Comparison of ENCODE assay signal across 22 mouse cellular contexts in genomic region chr2:170549146-170549545, GRCm38 (mm10). TPM values are rescaled to one million over a fixed set of nuclear protein-coding genes. Genes with fewer than 3 reads are reported as not detected.
DNase-seq lines count a peak whose midpoint lies in the region; ATAC-seq and TF ChIP-seq lines count a peak whose summit lies in the region.
"Had no signal": no experiment of that assay in that cellular context is flagged by ENCODE, and none has a peak within 500 bp of the region (broad histone marks: within the 10 kb centered on the region; RNA-seq: fewer than 3 reads in every experiment).

No protein-coding gene starts in this region.

- no peak overlapping the region for H3K4me2 ChIP-seq in hindbrain, embryonic 11.5 days (replicated peaks; ENCODE audit: low read depth, low read length)
- H3K4me2 ChIP-seq: embryonic facial prominence, embryonic 13.5 days; heart, embryonic 11.5 days; heart, embryonic 15.5 days; hindbrain, embryonic 14.5 days had no signal

- no peak overlapping the region for H3K4me3 ChIP-seq in hindbrain, embryonic 11.5 days (ENCODE audit: low read depth, low read length)
- H3K4me3 ChIP-seq: embryonic facial prominence, embryonic 13.5 days; heart, adult 2 months; heart, embryonic 15.5 days had no signal

- no peaks in the 10 kb centered on the region for H3K36me3 ChIP-seq in hindbrain, embryonic 11.5 days (ENCODE audit: control insufficient read depth, insufficient read depth, low read length)
- H3K36me3 ChIP-seq: embryonic facial prominence, embryonic 13.5 days; heart, embryonic 15.5 days had no signal

- DNase-seq in cerebellum, postnatal 14 days = peak; percentile 30 to 31
- DNase-seq in cerebellum, adult 11 months = no peak
- DNase-seq in kidney, adult 18-20 months = peak; percentile 44
- DNase-seq in kidney, postnatal 4 days = no peak
- DNase-seq in brain, embryonic 14.5 days (ENCODE audit: low read depth) = peak; percentile 60
- peak; percentile 46 for DNase-seq in kidney, postnatal 14 days
- no peak for DNase-seq in hindbrain, embryonic 11.5 days (ENCODE audit: low spot score)
- DNase-seq in lung, postnatal 4 days = no peak
- DNase-seq: adrenal gland, postnatal 14 days; cerebellum, adult 8-10 months; cerebellum, postnatal 36 days; gastrocnemius, postnatal 14 days; heart, adult 2 months; heart, postnatal 14 days had no signal

- no peak for ATAC-seq in hindbrain, embryonic 11.5 days (ENCODE audit: low FRiP score)
- ATAC-seq: forebrain, embryonic 14.5 days had no signal

- no peaks in the 10 kb centered on the region for H3K9me3 ChIP-seq in hindbrain, embryonic 11.5 days (ENCODE audit: control insufficient read depth, low read length)
- H3K9me3 ChIP-seq: embryonic facial prominence, embryonic 13.5 days; heart, embryonic 15.5 days had no signal

- H3K9ac ChIP-seq in hindbrain, embryonic 11.5 days (ENCODE audit: low read depth, low read length) = no peak overlapping the region
- H3K9ac ChIP-seq: embryonic facial prominence, embryonic 13.5 days; heart, embryonic 15.5 days; hindbrain, embryonic 14.5 days had no signal

- H3K27ac ChIP-seq in hindbrain, embryonic 11.5 days (ENCODE audit: low read depth, low read length) = no peak overlapping the region
- H3K27ac ChIP-seq: embryonic facial prominence, embryonic 13.5 days; heart, adult 2 months; heart, embryonic 15.5 days; hindbrain, embryonic 14.5 days had no signal

- H3K4me1 ChIP-seq in hindbrain, embryonic 11.5 days (replicated peaks; ENCODE audit: control insufficient read depth, insufficient read depth, low read length) = peaks cover 3% of the 10 kb centered on the region

- TF ChIP-seq CTCF in brain, embryonic 14.5 days (IDR thresholded peaks at IDR 0.05; ENCODE audit: borderline replicate concordance, extremely low read depth, insufficient read depth, insufficient read length) = no peak

- 82% methylated on average over 2 of the region's 2 CpGs for WGBS in hindbrain, embryonic 11.5 days

- no peak for TF ChIP-seq POLR2A in brain, embryonic 14.5 days (IDR thresholded peaks at IDR 0.05; ENCODE audit: borderline replicate concordance, extremely low read depth, insufficient read depth, insufficient read length, poor library complexity, severe bottlenecking)

- H3K27me3 ChIP-seq in hindbrain, embryonic 11.5 days (ENCODE audit: control insufficient read depth, insufficient read depth, low read length) = no peaks in the 10 kb centered on the region
- H3K27me3 ChIP-seq: heart, embryonic 15.5 days had no signal

RNA-seq across cellular contexts. Expression of gene Cyp24a1, which starts 52.2 kb away (rescaled TPM):
- 0.16 TPM in 2 replicates for polyA plus RNA-seq in brain, embryonic 14.5 days (2012; rRNA removed)
- 0.10 and 0.14 TPM in 2 replicates for polyA plus RNA-seq in hindbrain, embryonic 11.5 days (2014; fragmentation: Nextera tagmentation; extraction: Ambion mirVana)
- polyA plus RNA-seq: C2C12; embryonic facial prominence, embryonic 13.5 days; forebrain, embryonic 14.5 days; gonadal fat pad, adult 2 months; heart, adult 2 months; heart, embryonic 11.5 days; heart, embryonic 15.5 days had no signal

RNA-seq across cellular contexts. Expression of gene 4930470P17Rik, which starts 52.7 kb away (rescaled TPM):
- polyA plus RNA-seq in brain, embryonic 14.5 days (2012; rRNA removed) = not detected in 2 replicates
- polyA plus RNA-seq in hindbrain, embryonic 11.5 days (2014; fragmentation: Nextera tagmentation; extraction: Ambion mirVana) = not detected in 2 replicates
- polyA plus RNA-seq: C2C12; embryonic facial prominence, embryonic 13.5 days; forebrain, embryonic 14.5 days; frontal cortex, adult 2 months; gonadal fat pad, adult 2 months; heart, adult 2 months; heart, embryonic 11.5 days; heart, embryonic 15.5 days had no signal

RNA-seq across cellular contexts. Expression of gene Pfdn4, which starts 52.9 kb away (rescaled TPM):
- polyA plus RNA-seq in brain, embryonic 14.5 days (2012; rRNA removed) = 55.5 and 55.6 TPM in 2 replicates
- polyA plus RNA-seq in hindbrain, embryonic 11.5 days (2014; fragmentation: Nextera tagmentation; extraction: Ambion mirVana) = 141 and 142 TPM in 2 replicates

Comparison
In these comparisons a context has a peak if more than half of its experiments do, and no peak if none do; other contexts are left out.
1. DNase-seq: peak in cerebellum, postnatal 14 days (2 of 2), kidney, adult 18-20 months (single experiment), brain, embryonic 14.5 days (single experiment) and kidney, postnatal 14 days (single experiment); none in cerebellum, adult 11 months (single experiment), kidney, postnatal 4 days (0 of 2), hindbrain, embryonic 11.5 days (single experiment) and lung, postnatal 4 days (0 of 2).